Mouse (Mus musculus) fibroblast of lung, adult 2 months (primary cell): ENCODE results near the gene Pacsin3.

Experiments
- DNase-seq: peaks from one replicate; pipeline ENCODE4 v3.0.0-alpha.2; 2011; ENCODE audit warnings: low read depth

Gene Pacsin3

DNA sequence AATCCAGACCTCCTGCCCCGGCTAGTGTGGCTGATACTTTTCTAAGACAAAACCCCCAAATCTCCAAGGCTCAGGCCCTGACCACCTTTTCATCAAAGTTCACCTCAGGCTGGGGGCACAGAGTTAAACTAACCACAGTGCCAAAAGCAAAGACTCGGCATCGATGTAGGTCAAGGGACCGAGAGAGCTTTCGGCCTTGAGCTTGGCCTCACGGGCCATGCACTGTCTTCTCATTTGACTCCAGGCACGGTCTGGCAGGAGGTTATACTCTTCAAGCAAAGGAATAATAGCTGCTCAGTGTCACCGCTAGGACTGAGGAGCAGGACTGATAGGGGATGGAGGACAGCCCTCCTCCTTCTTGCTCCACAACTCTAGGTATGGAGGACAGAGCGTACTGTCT, 50.2 kb downstream of the Pacsin3 start:
- no peak for DNase-seq

DNA sequence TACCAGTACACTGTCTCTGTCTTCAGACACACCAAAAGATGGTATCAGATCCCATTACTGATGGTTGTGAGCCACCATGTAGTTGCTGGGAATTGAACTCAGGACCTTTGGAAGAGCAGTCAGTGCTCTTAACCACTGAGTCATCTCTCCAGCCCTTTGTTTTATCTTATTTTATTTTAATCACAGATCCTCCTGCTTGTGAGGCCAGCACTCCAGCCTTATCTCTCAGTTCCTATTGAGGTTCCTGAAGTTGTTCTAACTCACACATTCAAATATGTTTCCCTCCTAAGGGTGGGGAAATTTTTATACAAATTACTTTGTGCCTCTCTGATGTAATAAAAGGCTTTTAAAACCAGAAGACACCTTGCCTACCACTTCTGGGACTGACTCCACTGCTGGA, 50.8 kb downstream of the Pacsin3 start:
- no peak for DNase-seq

DNA sequence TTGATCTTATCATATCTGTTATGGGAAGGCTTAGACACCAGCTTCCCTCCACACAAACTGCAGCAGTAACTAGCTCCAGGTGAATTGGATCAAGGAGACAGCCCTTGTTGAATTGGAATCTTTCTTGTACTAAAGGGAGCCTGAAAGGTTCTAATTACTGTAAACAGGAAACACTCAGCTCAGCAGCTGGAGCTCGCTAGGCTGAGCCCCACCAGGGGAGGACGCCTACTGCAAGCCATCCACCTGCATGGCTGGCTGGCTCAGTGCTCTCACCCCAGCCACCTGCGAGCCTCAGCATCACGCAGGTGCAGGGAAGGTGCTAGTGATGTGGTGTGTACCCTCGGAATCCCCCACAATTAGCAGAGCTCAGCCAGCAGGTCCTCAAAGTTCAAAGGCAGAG, 52.9 kb downstream of the Pacsin3 start:
- no peak for DNase-seq

- DNase-seq, result no peak
These were observed 53.8 kb downstream of the Pacsin3 start for GRCm38 (mm10) chr2:91309546-91309945.

- DNase-seq, result no peak
These were observed 57.0 kb downstream of the Pacsin3 start for GRCm38 (mm10) chr2:91312578-91313311.

DNA sequence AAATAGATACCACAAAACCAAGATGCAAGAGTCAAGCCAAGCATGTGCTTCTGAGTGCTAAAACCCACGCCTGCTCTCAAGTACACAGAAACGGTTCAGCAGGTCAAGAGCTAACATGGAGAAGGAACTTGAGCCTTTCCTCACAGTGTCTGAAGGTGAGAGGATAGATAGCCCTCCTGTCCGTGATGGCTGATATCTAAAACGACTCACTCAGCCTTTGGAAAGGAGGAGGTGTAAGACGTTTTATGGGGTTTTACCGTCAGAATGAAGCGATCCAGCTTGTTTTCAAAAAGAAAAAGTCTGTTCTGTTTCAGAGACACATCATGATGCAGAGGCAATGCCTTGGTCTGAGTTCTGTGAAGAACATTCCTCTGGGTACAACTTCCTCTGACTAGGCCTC, 58.4 kb downstream of the Pacsin3 start:
- DNase-seq, result no peak
